Mouse (Mus musculus) forebrain, embryonic 10.5 days (tissue): ENCODE data around the gene Cachd1. TPM values are rescaled to one million over a fixed set of nuclear protein-coding genes. Genes with fewer than 3 reads are reported as not detected.

Experiments used
- DNase-seq: peaks from one replicate; pipeline ENCODE4 v3.0.0-alpha.2; 2017; ENCODE audit warnings: low spot score; ENCODE audit errors: extremely low spot score
- H3K27ac ChIP-seq: fragments of 300-500 bp; sonication (generic); 2 replicates; pipeline ENCODE4 v1.5.1; 2016; ENCODE audit warnings: mild to moderate bottlenecking
- H3K27me3 ChIP-seq: fragments of 300-500 bp; sonication (generic); 2 replicates; pipeline ENCODE4 v1.6.1; 2016; ENCODE audit warnings: mild to moderate bottlenecking; ENCODE audit not compliant: poor library complexity, severe bottlenecking
- H3K36me3 ChIP-seq: fragments of 300-500 bp; sonication (generic); replicated peaks from 2 replicates; pipeline ENCODE4 v1.6.1; 2016; ENCODE audit warnings: mild to moderate bottlenecking, moderate library complexity
- H3K4me1 ChIP-seq: fragments of 300-500 bp; sonication (generic); 2 replicates; pipeline ENCODE4 v1.6.1; 2016
- H3K4me3 ChIP-seq: fragments of 300-500 bp; sonication (generic); 2 replicates; pipeline ENCODE4 v1.5.1; 2016; ENCODE audit warnings: mild to moderate bottlenecking, moderate library complexity
- H3K9me3 ChIP-seq: fragments of 300-500 bp; sonication (generic); 2 replicates; pipeline ENCODE4 v1.6.1; 2016; ENCODE audit warnings: mild to moderate bottlenecking, moderate library complexity
- WGBS: fragments of 180-500 bp; shearing (Covaris S2); methylation state at CpG from one replicate; pipeline ENCODE4 v1.1.7; 2016; 5-methylcytosine and 5-hydroxymethylcytosine counted together
- polyA plus RNA-seq: library from polyadenylated mRNA; unstranded; fragments of >200 nt; fragmentation: Nextera tagmentation; extraction: Ambion mirVana; gene quantifications from 2 replicates; pipeline ENCODE4 v1.2.1, GENCODE M21; 2016

The Cachd1 gene
- polyA plus RNA-seq, 1 experiment from 2014 or later = 25.5 TPM

- H3K4me3 ChIP-seq = no peak overlapping the region
- 88% methylated on average over 5 of the region's 5 CpGs for WGBS
- no peak for DNase-seq
- no peaks in the 10 kb centered on the region for H3K27me3 ChIP-seq
- no peaks in the 10 kb centered on the region for H3K9me3 ChIP-seq
- peaks cover 87% of the 10 kb centered on the region for H3K36me3 ChIP-seq
- no peak overlapping the region for H3K27ac ChIP-seq
- H3K4me1 ChIP-seq = peaks cover 12% of the 10 kb centered on the region
Measured at GRCm38 (mm10) chr4:100995617-100996016, 219.1 kb downstream of the Cachd1 start.

GRCm38 (mm10) chr4:100996060-100996651, 219.7 kb downstream of the Cachd1 start:
- Histone ChIP-seq H3K4me1 (peaks cover 7% of the 10 kb centered on the region), H3K27me3 (no peaks in the 10 kb centered on the region), H3K4me3 (no peak overlapping the region), H3K27ac (no peak overlapping the region), H3K36me3 (peaks cover 86% of the 10 kb centered on the region), H3K9me3 (no peaks in the 10 kb centered on the region)
- 87% methylated on average over 4 of the region's 4 CpGs for WGBS
- no peak for DNase-seq

- no peak overlapping the region for H3K27ac ChIP-seq
- H3K4me3 ChIP-seq = no peak overlapping the region
- H3K4me1 ChIP-seq = peaks cover 6% of the 10 kb centered on the region; the same call in 1 of the 2 replicates
- H3K9me3 ChIP-seq = no peaks in the 10 kb centered on the region
- 21% methylated on average over 2 of the region's 2 CpGs for WGBS
- H3K36me3 ChIP-seq = peaks cover 86% of the 10 kb centered on the region
- no peaks in the 10 kb centered on the region for H3K27me3 ChIP-seq
- peak; percentile 39 for DNase-seq
Measured at GRCm38 (mm10) chr4:100998145-100998544, 221.7 kb downstream of the Cachd1 start.

- Histone ChIP-seq H3K36me3 (peaks cover 87% of the 10 kb centered on the region), H3K9me3 (no peaks in the 10 kb centered on the region), H3K4me3 (no peak overlapping the region), H3K4me1 (peaks cover 6% of the 10 kb centered on the region; the same call in 1 of the 2 replicates), H3K27me3 (no peaks in the 10 kb centered on the region), H3K27ac (no peak overlapping the region)
- DNase-seq = no peak
- WGBS = 83% methylated on average over 8 of the region's 8 CpGs
Measured at GRCm38 (mm10) chr4:100998906-100999305, 222.4 kb downstream of the Cachd1 start.

GRCm38 (mm10) chr4:101000622-101001021, 224.1 kb downstream of the Cachd1 start:
- Histone ChIP-seq H3K27me3 (no peaks in the 10 kb centered on the region), H3K27ac (no peak overlapping the region), H3K9me3 (no peaks in the 10 kb centered on the region), H3K4me1 (peaks cover 2% of the 10 kb centered on the region; the same call in 1 of the 2 replicates), H3K4me3 (no peak overlapping the region), H3K36me3 (peaks cover 89% of the 10 kb centered on the region)
- 90% methylated on average over 3 of the region's 3 CpGs for WGBS
- DNase-seq = no peak

GRCm38 (mm10) chr4:101001073-101001472, 224.6 kb downstream of the Cachd1 start:
- Histone ChIP-seq H3K27me3 (no peaks in the 10 kb centered on the region), H3K9me3 (no peaks in the 10 kb centered on the region), H3K4me3 (no peak overlapping the region), H3K4me1 (no peaks in the 10 kb centered on the region), H3K27ac (no peak overlapping the region), H3K36me3 (peaks cover 89% of the 10 kb centered on the region)
- 89% methylated on average over 6 of the region's 6 CpGs for WGBS
- DNase-seq = no peak

- WGBS = 94% methylated on average over 16 of the region's 16 CpGs
- no peak overlapping the region for H3K27ac ChIP-seq
- peaks cover 86% of the 10 kb centered on the region for H3K36me3 ChIP-seq
- H3K4me1 ChIP-seq = peaks cover 10% of the 10 kb centered on the region
- no peak for DNase-seq
- no peaks in the 10 kb centered on the region for H3K27me3 ChIP-seq
- no peaks in the 10 kb centered on the region for H3K9me3 ChIP-seq
- H3K4me3 ChIP-seq = no peak overlapping the region
Measured at GRCm38 (mm10) chr4:101002961-101003360, 226.5 kb downstream of the Cachd1 start.

DNA sequence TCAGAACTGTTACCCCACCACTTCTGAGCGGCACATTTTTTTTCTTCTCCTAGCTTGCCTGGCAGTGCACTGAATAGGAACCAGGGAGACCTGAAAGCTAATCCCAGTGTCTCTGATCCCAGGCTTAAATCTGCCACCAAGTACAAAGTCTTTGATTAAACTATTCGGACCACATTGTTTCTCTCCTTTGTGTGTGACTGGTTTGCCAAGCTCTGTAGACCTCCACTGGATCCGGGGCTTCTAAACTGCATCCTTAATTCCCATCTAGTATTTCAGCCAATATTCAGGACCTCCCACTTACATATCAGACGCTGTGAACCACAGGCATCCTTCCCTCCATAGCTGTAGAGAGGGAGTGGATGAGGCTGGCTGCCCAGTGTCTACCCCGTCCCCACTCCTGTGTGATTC, 231.9 kb downstream of the Cachd1 start:
- DNase-seq = no peak
- Histone ChIP-seq H3K9me3 (no peaks in the 10 kb centered on the region), H3K4me3 (no peak overlapping the region), H3K27me3 (no peaks in the 10 kb centered on the region), H3K27ac (no peak overlapping the region), H3K4me1 (peaks cover 22% of the 10 kb centered on the region), H3K36me3 (peaks cover 44% of the 10 kb centered on the region)
- WGBS = 34% methylated on average over 5 of the region's 5 CpGs

DNA sequence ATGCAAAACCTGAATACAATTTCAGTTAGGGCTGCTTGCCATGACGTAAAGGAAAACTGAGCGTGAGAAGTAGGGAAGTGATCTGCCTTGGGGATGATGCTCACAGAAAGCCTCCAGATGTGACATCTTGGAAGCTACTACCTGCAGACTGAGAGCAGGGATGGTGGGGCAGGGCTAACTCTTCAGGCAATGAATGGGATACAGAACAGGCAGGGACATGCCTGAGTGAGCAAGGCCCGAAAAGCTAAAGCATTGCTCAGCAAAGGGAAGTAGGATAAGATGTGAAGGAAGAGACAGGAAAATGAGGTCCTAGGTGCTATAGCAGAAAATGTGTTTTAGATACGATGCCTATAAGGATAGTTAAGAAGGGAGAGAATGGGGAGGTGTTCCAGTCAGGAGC, 232.6 kb downstream of the Cachd1 start:
- Histone ChIP-seq H3K9me3 (no peaks in the 10 kb centered on the region), H3K27me3 (no peaks in the 10 kb centered on the region), H3K4me1 (peaks cover 22% of the 10 kb centered on the region), H3K4me3 (no peak overlapping the region), H3K36me3 (peaks cover 36% of the 10 kb centered on the region), H3K27ac (0 out of 2 replicates have a peak overlapping the region, but pooled peaks have one; percentile 21)
- WGBS = 89% methylated on average over 4 of the region's 4 CpGs
- DNase-seq = no peak

DNA sequence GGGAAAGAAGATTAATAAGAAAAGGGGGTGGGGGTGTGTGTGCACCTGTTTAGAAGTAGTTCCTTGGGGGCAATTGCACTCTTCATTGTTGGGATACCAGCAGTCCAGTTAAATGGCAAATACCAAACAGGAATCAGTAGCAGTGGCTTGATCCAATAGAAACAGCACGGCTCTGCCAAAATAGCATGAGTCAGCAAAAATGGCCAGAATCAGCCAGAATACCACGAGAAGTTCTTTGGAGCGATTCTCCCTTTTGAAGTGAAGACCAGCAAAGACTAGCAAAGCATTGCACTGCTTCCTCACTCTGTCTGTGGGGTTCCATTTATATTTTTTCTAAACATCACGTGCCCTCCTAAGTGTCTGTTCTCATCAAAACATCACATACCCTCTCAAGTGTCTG, 241.3 kb downstream of the Cachd1 start:
- WGBS = 93% methylated on average over 4 of the region's 4 CpGs
- H3K27ac ChIP-seq = no peak overlapping the region
- H3K4me3 ChIP-seq = no peak overlapping the region

DNA sequence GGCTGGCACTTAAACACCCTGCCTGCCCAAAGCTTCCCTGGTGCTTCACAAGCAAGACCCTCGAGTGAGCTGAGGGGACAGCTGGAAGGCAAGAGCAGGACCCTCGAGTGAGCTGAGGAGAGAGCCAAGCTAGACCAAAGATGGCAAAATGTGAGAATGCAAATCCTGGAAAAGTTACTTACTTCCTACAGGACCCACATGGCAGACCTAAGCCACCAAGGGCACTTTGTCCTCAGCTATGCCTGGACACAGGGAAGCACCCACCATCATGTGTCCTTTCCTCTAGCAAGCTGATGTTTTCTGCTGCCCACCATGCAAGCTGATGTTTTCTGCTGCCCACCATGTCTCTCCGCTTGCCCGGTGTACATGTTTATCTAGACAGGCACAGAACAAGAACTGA, 244.1 kb downstream of the Cachd1 start, which contains the start of gene Gm10577:
Gene Gm10577, minus strand, starts transcription at position 101 of the 400 bp plus-strand sequence.
- no peak within 1 kb of the TSS for H3K27ac ChIP-seq
- no peaks in the 10 kb centered on the region for H3K4me1 ChIP-seq
- no peak for DNase-seq
- 87% methylated on average over 4 of the region's 4 CpGs for WGBS
- no peak within 1 kb of the TSS for H3K4me3 ChIP-seq
- peaks cover 17% of the 10 kb centered on the region for H3K9me3 ChIP-seq
- no peaks in the 10 kb centered on the region for H3K27me3 ChIP-seq
- 0 out of 2 replicates have a peak, but pooled peaks cover 2% of the 10 kb centered on the region for H3K36me3 ChIP-seq

More for the DNA sequence above, 241.3 kb downstream of the Cachd1 start:
- H3K36me3 ChIP-seq = 0 out of 2 replicates have a peak, but pooled peaks cover under 1% of the 10 kb centered on the region
- DNase-seq = no peak
- H3K9me3 ChIP-seq = peaks cover 15% of the 10 kb centered on the region
- H3K27me3 ChIP-seq = no peaks in the 10 kb centered on the region
- no peaks in the 10 kb centered on the region for H3K4me1 ChIP-seq

- Histone ChIP-seq H3K27ac (no peak overlapping the region), H3K4me3 (no peak overlapping the region), H3K36me3 (0 out of 2 replicates have a peak, but pooled peaks cover 2% of the 10 kb centered on the region), H3K9me3 (peaks cover 14% of the 10 kb centered on the region), H3K27me3 (no peaks in the 10 kb centered on the region), H3K4me1 (0 out of 2 replicates have a peak, but pooled peaks cover 5% of the 10 kb centered on the region)
- 78% methylated on average over 5 of the region's 5 CpGs for WGBS
- no peak for DNase-seq
Measured at GRCm38 (mm10) chr4:101026566-101026965, 250.1 kb downstream of the Cachd1 start.

GRCm38 (mm10) chr4:101026995-101027394, 250.5 kb downstream of the Cachd1 start:
- H3K4me3 ChIP-seq = no peak overlapping the region
- H3K4me1 ChIP-seq = 0 out of 2 replicates have a peak, but pooled peaks cover 5% of the 10 kb centered on the region
- 86% methylated on average over 2 of the region's 2 CpGs for WGBS
- H3K27ac ChIP-seq = no peak overlapping the region
- DNase-seq = no peak
- H3K9me3 ChIP-seq = peaks cover 14% of the 10 kb centered on the region
- H3K36me3 ChIP-seq = 0 out of 2 replicates have a peak, but pooled peaks cover 2% of the 10 kb centered on the region
- no peaks in the 10 kb centered on the region for H3K27me3 ChIP-seq
